Mouse (Mus musculus) liver, adult 2 months (tissue): Measurements from ENCODE around the gene Snx32.

ENCODE experiments used
- CTCF ChIP-seq: fragments of 200-500 bp; IDR thresholded peaks from 2 replicates; pipeline ENCODE4 v1.5.1; 2011; ENCODE audit warnings: low read depth, low read length, control low read depth
- POLR2A ChIP-seq: fragments of 200-500 bp; IDR thresholded peaks from 2 replicates; pipeline ENCODE4 v1.6.1; 2011; ENCODE audit warnings: low read length, control low read depth; ENCODE audit not compliant: insufficient read depth; ENCODE audit errors: extremely low read depth

DNA sequence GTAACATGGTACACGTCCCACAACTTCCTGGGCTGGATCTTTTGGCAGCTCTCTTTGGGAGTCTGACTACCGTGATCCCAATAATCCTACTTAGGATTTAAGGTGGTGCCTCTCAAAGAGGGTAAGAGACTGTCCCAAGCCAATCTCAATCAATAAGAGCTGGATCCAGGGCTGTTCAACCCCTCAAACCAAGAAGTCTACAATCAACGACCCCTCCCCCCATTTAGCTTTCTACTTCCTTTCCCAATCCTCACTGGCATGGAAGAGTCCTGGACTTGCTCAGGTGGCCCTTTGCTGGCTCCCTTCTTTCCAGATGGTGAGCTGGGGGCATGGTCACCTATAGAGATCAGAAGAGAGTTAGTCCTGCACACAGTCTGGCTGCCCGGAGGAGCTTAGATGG lies 23.6 kb downstream of the Snx32 start:
- TF ChIP-seq CTCF (no peak), POLR2A (no peak)
